Mouse (Mus musculus): ENCODE measurements around the gene Cpeb3. TPM values are rescaled to one million over a fixed set of nuclear protein-coding genes. Genes with fewer than 3 reads are reported as not detected.
"Not testable (repeated sequence)": the region's sequence is repeated elsewhere in the genome, so short reads cannot be mapped to it uniquely, and the experiment has no call there.

The Cpeb3 gene
- total RNA-seq, 1 experiment, result 1.8 TPM

DNA sequence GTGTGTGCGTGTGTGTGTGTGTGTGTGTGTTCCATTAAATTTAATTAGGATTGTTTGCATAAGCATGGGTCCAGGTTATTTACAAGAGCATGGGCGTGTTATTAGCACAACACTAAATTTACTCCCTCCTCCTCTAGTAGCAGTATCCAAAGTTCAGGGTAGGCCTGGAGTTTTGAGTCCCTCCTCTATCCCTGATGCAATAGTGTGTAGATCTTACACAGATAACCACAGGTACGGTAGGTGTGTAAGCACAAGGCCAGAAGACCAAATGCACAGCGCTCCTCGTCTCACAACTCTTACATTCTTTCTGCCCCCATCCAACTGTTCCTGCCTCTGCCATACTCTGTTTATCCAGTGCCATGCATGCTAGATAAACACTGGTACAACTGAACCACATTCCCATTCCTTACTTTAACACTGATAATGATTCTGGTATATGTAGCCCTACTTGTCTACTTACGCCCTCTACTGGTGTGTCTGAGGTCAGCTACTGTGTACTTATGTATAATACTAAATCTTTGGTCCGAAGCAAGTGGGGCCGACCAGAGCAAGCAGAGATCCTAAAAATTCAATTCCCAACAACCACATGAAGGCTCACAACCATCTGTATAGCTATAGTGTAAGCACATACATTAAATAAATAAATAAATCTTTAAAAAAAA lies 1.2 kb upstream of the Cpeb3 start:
- no peak for TF ChIP-seq CHD2 (IDR thresholded peaks at IDR 0.05; ENCODE audit: low read depth, low read length)
- no peak for TF ChIP-seq HCFC1 (IDR thresholded peaks at IDR 0.05; ENCODE audit: borderline replicate concordance, insufficient read depth, low read length)
- TF ChIP-seq ZNF384 (IDR thresholded peaks at IDR 0.05; ENCODE audit: low read depth, low read length), result no peak
- no peak for TF ChIP-seq ZC3H11A (IDR thresholded peaks at IDR 0.05; ENCODE audit: borderline replicate concordance, low read depth, low read length)
- no peak for TF ChIP-seq MAFK (IDR thresholded peaks at IDR 0.05; ENCODE audit: insufficient read depth, low read depth, low read length)
- no peak for DNase-seq (ENCODE audit: low read depth, low spot score)
- in situ Hi-C loops (cut with MboI; ENCODE audit: low sequenced_read_pairs in 2 of 2, unreplicated experiment in 2 of 2), result no loop called here
- no peaks in the 10 kb centered on the region for H3K9me3 ChIP-seq (ENCODE audit: control insufficient read depth, insufficient read depth, low read depth, low read length)
- H3K4me1 ChIP-seq (ENCODE audit: control insufficient read depth in 2 of 2, insufficient read depth in 2 of 2, low read length in 2 of 2, poor library complexity in 1 of 2), result peaks cover 0 to 8% of the 10 kb centered on the region in 2 experiments; a peak in 2 of 4 replicates
- H3K27ac ChIP-seq (ENCODE audit: insufficient read depth, low read depth, low read length, poor library complexity, severe bottlenecking), result no peak overlapping the region
- peaks cover 7% of the 10 kb centered on the region for H3K36me3 ChIP-seq (ENCODE audit: control insufficient read depth, insufficient read depth, low read length, poor library complexity, severe bottlenecking)
- peak overlapping the region; percentile 22 to 95; a peak in 3 of 4 replicates for H3K4me3 ChIP-seq (ENCODE audit: insufficient read depth in 1 of 2, low read depth in 1 of 2, low read length in 2 of 2, poor library complexity in 1 of 2, severe bottlenecking in 1 of 2)
- no peak overlapping the region for H3K9ac ChIP-seq (ENCODE audit: insufficient read depth, low read depth, low read length, poor library complexity, severe bottlenecking)

DNA sequence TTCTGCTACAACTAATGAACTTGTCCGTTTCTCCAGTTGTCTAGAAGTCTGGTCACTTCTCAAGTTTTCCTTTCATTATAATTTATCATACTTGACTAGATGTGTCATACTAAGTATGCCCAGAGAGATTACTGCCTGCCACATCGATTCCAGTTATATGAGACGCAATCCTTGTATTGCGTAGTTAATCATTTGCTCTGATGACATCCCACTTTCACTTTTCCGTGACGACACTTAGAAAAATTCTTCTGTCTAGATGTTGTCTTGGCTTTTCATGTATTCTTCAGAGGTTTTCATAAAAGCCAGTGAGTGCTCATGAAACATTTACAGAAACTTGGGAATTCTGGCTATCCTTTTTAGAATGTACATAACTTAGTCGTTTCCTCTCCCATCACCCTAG lies 585 bp upstream of the Cpeb3 start:
- no peak overlapping the region; the same call in 1 of the 2 replicates for H3K9ac ChIP-seq (ENCODE audit: insufficient read depth, low read depth, low read length, poor library complexity, severe bottlenecking)
- TF ChIP-seq HCFC1 (IDR thresholded peaks at IDR 0.05; ENCODE audit: borderline replicate concordance, insufficient read depth, low read length), result no peak
- TF ChIP-seq CHD2 (IDR thresholded peaks at IDR 0.05; ENCODE audit: low read depth, low read length), result no peak
- no peak for TF ChIP-seq ZC3H11A (IDR thresholded peaks at IDR 0.05; ENCODE audit: borderline replicate concordance, low read depth, low read length)
- TF ChIP-seq ZNF384 (IDR thresholded peaks at IDR 0.05; ENCODE audit: low read depth, low read length), result no peak
- no peak for TF ChIP-seq MAFK (IDR thresholded peaks at IDR 0.05; ENCODE audit: insufficient read depth, low read depth, low read length)
- peaks cover 7% of the 10 kb centered on the region for H3K36me3 ChIP-seq (ENCODE audit: control insufficient read depth, insufficient read depth, low read length, poor library complexity, severe bottlenecking)
- peaks cover 0 to 8% of the 10 kb centered on the region in 2 experiments; a peak in 2 of 4 replicates for H3K4me1 ChIP-seq (ENCODE audit: control insufficient read depth in 2 of 2, insufficient read depth in 2 of 2, low read length in 2 of 2, poor library complexity in 1 of 2)
- peak overlapping the region; percentile 95 for H3K4me3 ChIP-seq (ENCODE audit: insufficient read depth in 1 of 2, low read depth in 1 of 2, low read length in 2 of 2, poor library complexity in 1 of 2, severe bottlenecking in 1 of 2)
- H3K9me3 ChIP-seq (ENCODE audit: control insufficient read depth, insufficient read depth, low read depth, low read length), result no peaks in the 10 kb centered on the region
- no peak overlapping the region for H3K27ac ChIP-seq (ENCODE audit: insufficient read depth, low read depth, low read length, poor library complexity, severe bottlenecking)
- in situ Hi-C loops (cut with MboI; ENCODE audit: low sequenced_read_pairs in 2 of 2, unreplicated experiment in 2 of 2), result no loop called here
- DNase-seq (ENCODE audit: low read depth, low spot score), result no peak

DNA sequence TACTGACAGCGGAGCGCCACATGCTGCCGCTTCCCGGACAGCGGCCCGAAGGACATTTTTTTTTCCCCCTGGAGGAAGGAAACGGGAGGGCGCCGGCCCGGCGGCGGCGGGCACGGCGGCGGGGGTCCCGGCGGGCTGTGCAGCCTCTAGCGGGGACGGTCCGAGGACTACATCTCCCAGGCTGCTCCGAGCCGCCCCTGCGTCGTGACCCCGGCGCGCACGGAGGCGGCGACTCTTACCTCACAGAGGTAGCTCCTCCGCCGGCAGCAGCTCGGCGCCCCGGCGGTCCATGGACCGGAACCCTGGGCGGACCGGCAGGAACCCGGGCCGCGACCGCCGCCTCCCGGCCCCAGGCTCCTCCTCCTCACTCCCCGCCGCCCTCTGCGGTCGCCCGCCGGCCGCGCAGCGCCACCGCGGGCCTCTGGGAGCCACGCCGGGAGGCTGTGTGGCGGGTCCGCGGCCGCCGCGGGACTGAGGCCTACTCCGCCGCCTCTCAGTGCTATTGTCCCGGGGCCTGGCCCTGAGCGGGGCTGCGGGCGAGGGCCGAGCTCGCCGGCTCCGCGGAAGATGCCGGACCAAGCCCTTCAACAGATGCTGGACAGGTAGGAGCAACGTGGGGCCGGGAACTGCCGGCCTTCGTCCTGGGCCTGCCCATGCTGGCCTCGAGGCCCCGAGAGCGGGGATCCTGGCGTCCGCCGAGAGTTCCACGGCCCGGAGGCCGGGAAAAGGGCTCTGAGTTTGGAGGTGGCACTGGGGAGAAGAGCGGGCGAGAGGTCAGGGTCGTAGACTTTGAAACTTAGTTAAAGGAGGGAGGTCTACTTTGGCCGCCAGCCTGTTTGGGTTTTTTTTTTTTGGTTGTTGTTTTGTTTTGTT lies 862 bp downstream of the Cpeb3 start, which contains the start of gene March5:
Gene March5 (plus strand): TSS at position 241 of the 873 bp plus-strand sequence.
- TF ChIP-seq CHD2 (IDR thresholded peaks at IDR 0.05; ENCODE audit: low read depth, low read length), result no peak
- TF ChIP-seq MAFK (IDR thresholded peaks at IDR 0.05; ENCODE audit: insufficient read depth, low read depth, low read length), result no peak
- peak; percentile 59; the same call in 1 of the 2 replicates for TF ChIP-seq ZNF384 (IDR thresholded peaks at IDR 0.05; ENCODE audit: low read depth, low read length)
- no peak for TF ChIP-seq ZC3H11A (IDR thresholded peaks at IDR 0.05; ENCODE audit: borderline replicate concordance, low read depth, low read length)
- TF ChIP-seq HCFC1 (IDR thresholded peaks at IDR 0.05; ENCODE audit: borderline replicate concordance, insufficient read depth, low read length), result peak; percentile 92
- DNase-seq (ENCODE audit: low read depth, low spot score), result peak; percentile 50
- peak within 1 kb of the TSS; percentile 95 for H3K4me3 ChIP-seq (ENCODE audit: insufficient read depth in 1 of 2, low read depth in 1 of 2, low read length in 2 of 2, poor library complexity in 1 of 2, severe bottlenecking in 1 of 2)
- peaks cover 0 to 8% of the 10 kb centered on the region in 2 experiments; a peak in 2 of 4 replicates for H3K4me1 ChIP-seq (ENCODE audit: control insufficient read depth in 2 of 2, insufficient read depth in 2 of 2, low read length in 2 of 2, poor library complexity in 1 of 2)
- peaks cover 5% of the 10 kb centered on the region for H3K36me3 ChIP-seq (ENCODE audit: control insufficient read depth, insufficient read depth, low read length, poor library complexity, severe bottlenecking)
- in situ Hi-C loops (cut with MboI; ENCODE audit: low sequenced_read_pairs in 2 of 2, unreplicated experiment in 2 of 2), result no loop called here
- peak within 1 kb of the TSS; percentile 96 for H3K9ac ChIP-seq (ENCODE audit: insufficient read depth, low read depth, low read length, poor library complexity, severe bottlenecking)
- H3K9me3 ChIP-seq (ENCODE audit: control insufficient read depth, insufficient read depth, low read depth, low read length), result no peaks in the 10 kb centered on the region
- H3K27ac ChIP-seq (ENCODE audit: insufficient read depth, low read depth, low read length, poor library complexity, severe bottlenecking), result peak within 1 kb of the TSS; percentile 56

DNA sequence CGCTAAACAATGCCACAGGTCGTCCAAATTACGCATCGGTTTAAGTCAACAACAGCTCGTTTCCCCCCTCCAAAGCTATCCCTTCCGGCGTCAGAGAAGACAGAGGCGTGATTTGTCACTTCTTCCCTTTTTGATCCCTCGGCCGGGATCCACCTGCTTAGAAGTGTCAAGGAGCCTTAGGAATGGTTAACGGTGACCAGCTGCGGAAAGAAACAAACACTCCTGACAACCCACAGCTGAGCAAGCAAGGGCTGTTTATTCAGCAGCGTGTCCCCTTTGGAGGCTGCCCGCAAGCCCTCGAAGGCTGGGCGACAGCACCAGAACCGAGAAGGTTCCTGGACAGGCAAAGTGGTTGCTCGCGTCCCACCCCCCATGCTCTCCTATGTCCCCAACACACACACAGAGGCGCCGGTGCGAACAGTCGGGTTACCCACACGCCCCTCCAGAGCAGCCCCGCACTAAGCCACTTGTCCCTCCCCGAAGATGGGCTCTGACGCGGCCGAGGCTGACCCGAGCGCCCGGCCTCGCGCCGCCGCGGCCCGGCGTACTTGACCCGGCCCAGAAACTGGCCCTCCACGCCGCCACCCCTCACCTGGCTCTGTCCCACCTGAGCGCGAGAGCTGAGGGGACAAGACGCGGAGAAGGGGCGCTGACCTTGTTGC lies 1.6 kb downstream of the Cpeb3 start:
- peak overlapping the region; percentile 95 for H3K4me3 ChIP-seq (ENCODE audit: insufficient read depth in 1 of 2, low read depth in 1 of 2, low read length in 2 of 2, poor library complexity in 1 of 2, severe bottlenecking in 1 of 2)
- peaks cover 5% of the 10 kb centered on the region for H3K36me3 ChIP-seq (ENCODE audit: control insufficient read depth, insufficient read depth, low read length, poor library complexity, severe bottlenecking)
- TF ChIP-seq ZC3H11A (IDR thresholded peaks at IDR 0.05; ENCODE audit: borderline replicate concordance, low read depth, low read length), result no peak
- TF ChIP-seq ZNF384 (IDR thresholded peaks at IDR 0.05; ENCODE audit: low read depth, low read length), result no peak
- TF ChIP-seq HCFC1 (IDR thresholded peaks at IDR 0.05; ENCODE audit: borderline replicate concordance, insufficient read depth, low read length), result no peak
- no peak for TF ChIP-seq MAFK (IDR thresholded peaks at IDR 0.05; ENCODE audit: insufficient read depth, low read depth, low read length)
- no peak for TF ChIP-seq CHD2 (IDR thresholded peaks at IDR 0.05; ENCODE audit: low read depth, low read length)
- in situ Hi-C loops (cut with MboI; ENCODE audit: low sequenced_read_pairs in 2 of 2, unreplicated experiment in 2 of 2), result no loop called here
- H3K9ac ChIP-seq (ENCODE audit: insufficient read depth, low read depth, low read length, poor library complexity, severe bottlenecking), result peak overlapping the region; percentile 96
- H3K9me3 ChIP-seq (ENCODE audit: control insufficient read depth, insufficient read depth, low read depth, low read length), result no peaks in the 10 kb centered on the region
- DNase-seq (ENCODE audit: low read depth, low spot score), result peak; percentile 39
- H3K27ac ChIP-seq (ENCODE audit: insufficient read depth, low read depth, low read length, poor library complexity, severe bottlenecking), result no peak overlapping the region
- H3K4me1 ChIP-seq (ENCODE audit: control insufficient read depth in 2 of 2, insufficient read depth in 2 of 2, low read length in 2 of 2, poor library complexity in 1 of 2), result peaks cover 0 to 8% of the 10 kb centered on the region in 2 experiments; a peak in 2 of 4 replicates

DNA sequence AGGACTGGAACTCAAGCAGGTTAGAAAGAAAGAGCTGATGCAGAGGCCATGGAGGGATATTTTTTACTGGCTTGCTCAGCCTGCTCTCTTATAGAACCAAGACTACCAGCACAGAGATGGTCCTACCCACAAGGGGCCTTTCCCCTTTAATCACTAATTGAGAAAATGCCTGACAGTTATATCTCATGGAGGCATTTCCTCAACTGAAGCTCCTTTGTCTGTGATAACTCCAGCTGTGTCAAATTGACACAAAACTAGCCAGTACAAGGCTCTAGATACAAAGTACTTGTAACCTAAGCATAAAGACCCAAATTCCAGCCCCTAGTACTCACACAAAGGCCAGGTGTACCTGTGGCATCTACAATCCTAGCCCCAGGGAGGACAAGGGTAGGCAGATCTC lies 3.2 kb downstream of the Cpeb3 start:
- in situ Hi-C loops (cut with MboI; ENCODE audit: low sequenced_read_pairs in 2 of 2, unreplicated experiment in 2 of 2); H3K36me3 ChIP-seq (ENCODE audit: control insufficient read depth, insufficient read depth, low read length, poor library complexity, severe bottlenecking); H3K9me3 ChIP-seq (ENCODE audit: control insufficient read depth, insufficient read depth, low read depth, low read length); H3K4me1 ChIP-seq (ENCODE audit: control insufficient read depth in 2 of 2, insufficient read depth in 2 of 2, low read length in 2 of 2, poor library complexity in 1 of 2); H3K4me3 ChIP-seq (ENCODE audit: insufficient read depth in 1 of 2, low read depth in 1 of 2, low read length in 2 of 2, poor library complexity in 1 of 2, severe bottlenecking in 1 of 2); H3K27ac ChIP-seq (ENCODE audit: insufficient read depth, low read depth, low read length, poor library complexity, severe bottlenecking); H3K9ac ChIP-seq (ENCODE audit: insufficient read depth, low read depth, low read length, poor library complexity, severe bottlenecking); DNase-seq (ENCODE audit: low read depth, low spot score): not testable (repeated sequence)

Measured in ES-E14 (cell line).